Mouse (Mus musculus): Measurements from ENCODE around the gene Timm10b.

DNA sequence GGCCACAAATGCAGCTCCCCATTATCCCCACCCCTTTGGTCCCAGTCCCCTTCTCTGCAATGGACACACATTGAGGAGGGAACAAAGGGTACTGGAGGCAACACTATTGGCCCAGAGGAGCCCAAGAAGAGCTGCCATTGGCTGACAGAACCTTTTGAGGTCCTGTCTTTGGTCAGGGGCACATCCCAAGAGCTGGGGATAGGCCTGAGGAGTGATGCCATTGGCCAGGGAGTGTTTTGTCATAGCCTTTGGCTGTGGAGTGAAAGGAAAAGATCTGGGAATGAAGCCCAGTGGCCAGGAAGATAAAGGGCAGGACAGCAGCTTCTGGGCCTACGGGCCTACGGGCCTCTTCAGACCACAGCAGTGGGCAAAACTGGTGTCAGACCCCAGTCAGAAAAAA, 4.1 kb upstream of the Timm10b start:
- no peak for TF ChIP-seq CTCF (IDR thresholded peaks at IDR 0.05)
- TF ChIP-seq EP300 (IDR thresholded peaks at IDR 0.05), result no peak
